Mouse (Mus musculus) left cerebral cortex, adult 8-10 months (tissue): ENCODE measurements around the gene Ppp1ca. TPM values are rescaled to one million over a fixed set of nuclear protein-coding genes. Genes with fewer than 3 reads are reported as not detected.
A peak's percentile ranks its signal among the peaks of the same experiment; 100 is the strongest.

Source experiments
- DNase-seq, 2 experiments: peaks; one replicate each; pipeline ENCODE4 v3.0.0; 2022; ENCODE audit warnings: low spot score in 2 of 2
- microRNA-seq, 2 experiments: library from miRNA; unstranded; fragments of <30 nt; microRNA quantifications; one replicate each; pipeline ENCODE4 v1.2.0; 2022
- total RNA-seq, 4 experiments: library from RNA; stranded (reverse); gene quantifications; 2 replicates each; pipeline ENCODE4 v1.2.4; 2022

Gene Ppp1ca
- total RNA-seq, 4 experiments from 2014 or later = 310 to 356 (median 326) TPM

DNA sequence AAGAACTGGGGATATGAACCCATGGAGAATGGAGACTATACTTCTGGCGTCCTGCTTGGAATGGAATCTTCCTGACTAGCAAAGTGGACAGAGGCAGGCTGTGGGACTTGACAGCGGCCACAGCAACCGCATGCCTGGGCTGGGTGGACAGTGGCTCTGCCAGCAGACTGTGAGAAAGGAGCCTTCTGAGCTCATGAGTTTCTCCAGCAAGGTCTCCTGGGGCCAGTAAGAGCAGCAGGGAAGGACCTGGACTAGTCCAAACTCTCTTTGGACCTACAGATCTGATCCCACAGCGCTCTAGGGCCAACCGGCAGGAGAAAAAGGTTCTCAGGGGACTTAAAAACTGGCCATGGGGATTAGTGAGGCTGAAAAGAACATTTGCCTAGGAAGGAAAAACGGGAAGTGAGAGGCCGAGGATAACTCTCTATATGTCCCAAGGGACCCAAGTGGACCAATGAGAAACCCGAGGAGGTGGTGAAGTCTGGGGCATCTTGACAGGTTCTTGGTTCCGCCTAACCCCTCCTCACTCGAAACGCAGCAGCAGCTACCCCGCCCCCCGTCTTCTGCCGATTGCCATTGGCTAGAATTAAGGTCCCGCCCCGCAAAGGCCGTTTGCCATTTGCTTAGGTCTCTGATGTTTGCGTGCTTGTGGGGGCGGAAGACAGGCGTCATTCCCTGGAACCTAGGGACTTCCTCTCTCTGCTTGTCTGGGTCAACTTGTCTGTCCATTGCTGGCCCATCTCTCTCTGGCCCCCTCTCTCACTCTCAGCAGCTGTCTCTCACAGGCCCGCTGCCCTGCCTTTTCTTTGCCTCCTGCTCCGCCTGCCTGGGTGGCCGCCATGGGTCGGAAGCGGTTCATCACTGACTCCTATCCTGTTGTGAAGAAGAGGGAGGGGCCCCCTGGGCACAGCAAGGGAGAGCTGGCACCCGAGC, 39.7 kb downstream of the Ppp1ca start, which contains the start of gene Pold4:
TSS of gene Pold4 (plus strand) at position 647 of the 933 bp plus-strand sequence.
- peak; percentile 85 to 98 for DNase-seq

DNA sequence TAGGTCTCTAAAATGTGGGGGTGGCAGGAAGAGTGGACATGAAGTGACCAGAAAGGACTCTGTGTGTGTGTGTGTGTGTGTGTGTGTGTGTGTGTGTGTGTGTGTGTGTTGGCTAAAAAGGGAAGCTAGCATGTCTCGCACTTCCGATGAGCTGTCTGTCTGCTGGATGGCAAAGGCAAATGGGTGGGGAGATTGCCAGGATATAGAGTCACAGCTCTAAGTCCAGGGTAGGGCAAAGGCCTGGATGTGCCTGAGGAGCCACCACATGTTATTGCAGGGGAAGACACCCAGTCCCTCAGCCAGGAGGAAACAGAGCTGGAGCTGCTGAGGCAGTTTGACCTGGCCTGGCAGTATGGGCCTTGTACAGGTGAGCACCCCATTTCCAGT, 40.3 kb downstream of the Ppp1ca start:
- peak in 1 of 2 experiments; percentile 50 for DNase-seq

DNA sequence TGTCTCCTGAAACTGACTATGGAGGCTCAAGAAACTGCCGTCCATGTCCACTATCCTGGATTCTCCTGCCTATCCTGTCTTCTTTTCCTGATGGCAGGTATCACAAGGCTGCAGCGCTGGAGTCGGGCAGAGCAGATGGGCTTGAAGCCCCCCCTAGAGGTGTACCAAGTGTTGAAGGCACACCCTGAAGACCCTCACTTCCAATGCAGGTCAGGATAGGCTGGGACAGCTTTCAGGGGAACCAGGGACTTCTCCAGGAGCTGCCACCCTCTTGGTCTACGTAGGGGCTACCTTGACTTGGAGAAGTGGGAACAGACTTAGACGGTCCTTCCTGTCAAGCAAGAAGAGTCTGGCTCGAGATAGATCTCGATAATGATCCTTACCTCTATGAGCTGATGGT, 40.8 kb downstream of the Ppp1ca start:
- no peak for DNase-seq

DNA sequence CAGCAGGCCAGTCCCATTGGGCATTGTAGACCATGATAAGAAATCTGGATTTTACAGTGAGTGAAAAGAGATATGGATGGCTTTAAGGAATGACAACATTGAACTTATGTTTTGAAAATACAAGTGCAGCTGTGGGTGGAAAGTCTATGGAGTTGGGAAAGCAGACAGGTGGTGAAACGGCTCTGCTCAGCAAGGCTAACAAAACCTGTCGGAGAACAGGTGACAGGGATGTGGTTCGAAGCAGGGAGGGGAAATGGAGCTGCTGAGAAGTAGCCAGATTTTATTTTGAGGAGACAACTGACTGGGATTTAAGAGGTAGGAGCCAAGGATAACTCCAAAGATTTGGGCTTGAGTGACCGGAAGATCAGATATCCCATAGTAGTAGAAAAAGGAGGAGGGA, 42.7 kb downstream of the Ppp1ca start:
- no peak for DNase-seq

DNA sequence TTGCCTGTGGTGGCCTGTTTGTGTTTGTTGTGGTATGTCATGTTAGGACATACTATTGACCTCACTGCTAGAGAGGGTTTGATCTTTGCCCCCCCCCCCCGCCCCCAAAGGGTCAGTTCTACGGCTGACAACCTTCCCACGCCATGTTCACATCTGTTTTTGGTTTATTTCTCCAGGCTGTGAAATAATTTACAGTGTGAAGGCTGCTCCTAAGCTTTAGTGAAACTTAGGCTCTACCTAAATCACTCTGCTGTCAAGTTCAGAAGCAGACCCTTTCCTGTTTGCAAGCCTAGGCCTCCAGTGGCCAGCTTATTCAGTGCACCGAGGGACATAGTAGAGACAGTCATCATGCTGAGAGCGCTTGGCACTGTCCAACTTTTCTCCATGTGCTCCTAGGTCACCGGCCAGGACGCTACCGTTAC, 48.4 kb downstream of the Ppp1ca start:
- DNase-seq = no peak

DNA sequence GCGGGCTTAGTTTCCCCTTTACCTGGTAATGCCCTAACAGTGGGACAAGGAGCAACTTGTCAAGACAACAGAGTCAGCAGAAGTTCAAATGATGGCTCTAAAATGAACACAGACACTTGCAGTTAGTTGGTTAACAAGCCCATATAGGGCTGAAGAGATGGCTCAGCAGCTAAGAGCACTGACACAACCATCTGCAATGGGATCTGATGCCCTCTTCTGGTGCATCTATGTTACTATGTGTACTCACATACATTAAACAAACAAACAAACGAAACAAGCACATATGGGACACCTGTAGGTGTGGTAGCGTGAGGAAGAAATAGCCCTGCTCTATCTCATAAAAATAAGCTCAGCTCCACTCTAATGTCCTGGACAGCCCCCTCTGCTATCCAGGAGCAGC, 50.6 kb downstream of the Ppp1ca start:
- DNase-seq = no peak

DNA sequence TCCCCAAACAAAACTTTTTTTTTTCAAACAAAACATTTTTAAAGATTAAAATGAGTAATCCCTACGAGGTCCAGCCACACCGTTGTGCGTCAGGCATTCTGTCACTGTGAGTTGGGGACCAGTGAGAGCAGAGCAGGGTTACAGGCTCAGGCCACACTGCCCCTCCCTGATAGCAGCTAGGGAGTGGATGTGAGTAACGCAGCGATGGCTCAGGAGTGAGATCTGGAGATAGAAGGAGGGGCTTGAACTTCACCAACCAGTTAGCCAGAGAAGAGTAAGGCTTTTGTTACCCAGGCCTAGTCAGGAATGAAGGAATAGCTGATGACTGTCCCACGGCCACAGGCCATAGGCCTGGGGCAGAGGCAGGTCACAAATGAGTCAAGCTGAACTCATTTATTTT, 52.9 kb downstream of the Ppp1ca start:
- no peak for DNase-seq

Small RNAs within 50 kb of the gene (microRNA-seq; reads per million reads assigned to microRNA genes)
- gene Gm26115 = 0 reads per million in 2 experiments

Other genes starting within 250 kb of the Ppp1ca start
- under 1 TPM in 2 of 4 experiments, not detected in 2; 0.44 to 0.50 TPM for gene Aldh3b3, start 233.4 kb upstream of the Ppp1ca start, total RNA-seq
- gene Aldh3b2, start 219.7 kb upstream of the Ppp1ca start, total RNA-seq = 1 to 10 TPM in 1 of 4 experiments, under 1 TPM in 3; 0.80 to 1.3 (median 0.91) TPM
- gene Acy3, start 205.5 kb upstream of the Ppp1ca start, total RNA-seq = 1 to 10 TPM; 2.9 to 5.0 (median 4.5) TPM
- gene Tbx10, start 199.3 kb upstream of the Ppp1ca start, total RNA-seq = not detected
- 10 to 100 TPM in 1 of 4 experiments, 1 to 10 TPM in 3; 7.4 to 10.5 (median 8.9) TPM for gene Nudt8, start 191.5 kb upstream of the Ppp1ca start, total RNA-seq
- 1 to 10 TPM in 2 of 4 experiments, under 1 TPM in 2; 0.76 to 1.3 (median 1.1) TPM for gene Gm49405, start 191.4 kb upstream of the Ppp1ca start, total RNA-seq
- gene Doc2g, start 188.8 kb upstream of the Ppp1ca start, total RNA-seq = 10 to 100 TPM in 1 of 4 experiments, 1 to 10 TPM in 3; 3.9 to 11.7 (median 4.1) TPM
- gene Ndufv1, start 179.3 kb upstream of the Ppp1ca start, total RNA-seq = 100 to 1,000 TPM; 243 to 273 (median 258) TPM
- 100 to 1,000 TPM; 405 to 436 (median 416) TPM for gene Gstp1, start 154.1 kb upstream of the Ppp1ca start, total RNA-seq
- 10 to 100 TPM; 43.0 to 73.3 (median 55.7) TPM for gene Gstp2, start 146.0 kb upstream of the Ppp1ca start, total RNA-seq
- gene Gstp3, start 132.5 kb upstream of the Ppp1ca start, total RNA-seq = not detected
- not detected for gene Cabp2, start 110.5 kb upstream of the Ppp1ca start, total RNA-seq
- 10 to 100 TPM; 20.2 to 28.9 (median 23.4) TPM for gene Cdk2ap2, start 94.9 kb upstream of the Ppp1ca start, total RNA-seq
- gene Pitpnm1, start 92.1 kb upstream of the Ppp1ca start, total RNA-seq = 100 to 1,000 TPM; 199 to 206 (median 205) TPM
- gene Aip, start 66.2 kb upstream of the Ppp1ca start, total RNA-seq = 100 to 1,000 TPM; 120 to 143 (median 134) TPM
- under 1 TPM in 1 of 4 experiments, not detected in 3; 0.08 TPM for gene Gpr152, start 52.3 kb upstream of the Ppp1ca start, total RNA-seq
- under 1 TPM in 3 of 4 experiments, not detected in 1; 0.17 to 0.37 (median 0.34) TPM for gene Cabp4, start 48.0 kb upstream of the Ppp1ca start, total RNA-seq
- gene Coro1b, start 43.4 kb upstream of the Ppp1ca start, total RNA-seq = 10 to 100 TPM; 86.9 to 98.0 (median 92.5) TPM
- 1 to 10 TPM; 1.6 to 2.2 (median 1.8) TPM for gene Ptprcap, start 38.5 kb upstream of the Ppp1ca start, total RNA-seq
- gene Rps6kb2, start 28.7 kb upstream of the Ppp1ca start, total RNA-seq = 10 to 100 TPM; 28.6 to 39.6 (median 34.1) TPM
- gene Carns1, start 16.6 kb upstream of the Ppp1ca start, total RNA-seq = 10 to 100 TPM; 12.6 to 15.0 (median 13.4) TPM
- 1 to 10 TPM; 1.6 to 3.3 (median 2.7) TPM for gene Tbc1d10c, start 781 bp upstream of the Ppp1ca start, total RNA-seq
- 10 to 100 TPM in 3 of 4 experiments, 1 to 10 TPM in 1; 9.9 to 12.1 (median 11.0) TPM for gene Rad9a, start 9.6 kb downstream of the Ppp1ca start, total RNA-seq
- 1 to 10 TPM in 2 of 4 experiments, under 1 TPM in 2; 0.65 to 2.4 (median 1.2) TPM for gene Clcf1, start 22.2 kb downstream of the Ppp1ca start, total RNA-seq
- gene AC109138.7, start 22.3 kb downstream of the Ppp1ca start, total RNA-seq = not detected
- 10 to 100 TPM; 16.1 to 23.6 (median 22.1) TPM for gene Pold4, start 39.8 kb downstream of the Ppp1ca start, total RNA-seq
- gene Ssh3, start 77.1 kb downstream of the Ppp1ca start, total RNA-seq = 10 to 100 TPM; 40.6 to 55.7 (median 51.5) TPM
- gene Ankrd13d, start 91.1 kb downstream of the Ppp1ca start, total RNA-seq = 10 to 100 TPM; 60.1 to 72.5 (median 69.0) TPM
- gene Grk2, start 114.2 kb downstream of the Ppp1ca start, total RNA-seq = 100 to 1,000 TPM; 191 to 210 (median 203) TPM
- gene Kdm2a, start 206.2 kb downstream of the Ppp1ca start, total RNA-seq = 10 to 100 TPM; 70.9 to 80.3 (median 75.2) TPM
- gene Rhod, start 247.4 kb downstream of the Ppp1ca start, total RNA-seq = 1 to 10 TPM in 1 of 4 experiments, under 1 TPM in 3; 0.30 to 1.5 (median 0.47) TPM